Mouse (Mus musculus) lung, embryonic 14.5 days (tissue): ENCODE results near the gene Itga3. TPM values are rescaled to one million over a fixed set of nuclear protein-coding genes. Genes with fewer than 3 reads are reported as not detected.
A peak's percentile ranks its signal among the peaks of the same experiment; 100 is the strongest.

ENCODE experiments used
- ATAC-seq: fragments of 200-750 bp; cut with Nextera tagmentation; 2 replicates; pipeline ENCODE4 v1.8.0; 2017; ENCODE audit warnings: mild to moderate bottlenecking, moderate TSS enrichment, moderate library complexity; ENCODE audit not compliant: insufficient read depth
- DNase-seq: peaks from one replicate; pipeline ENCODE4 v3.0.0-alpha.2; 2015
- H3K27ac ChIP-seq: fragments of 300-500 bp; sonication (generic); 2 replicates; pipeline ENCODE4 v1.5.1; 2014; ENCODE audit warnings: low read depth, mild to moderate bottlenecking, moderate library complexity
- H3K27me3 ChIP-seq: fragments of 300-500 bp; sonication (generic); 2 replicates; pipeline ENCODE4 v1.6.1; 2014; ENCODE audit warnings: low read length, control low read depth; ENCODE audit not compliant: insufficient read depth
- H3K36me3 ChIP-seq: fragments of 300-500 bp; sonication (generic); 2 replicates; pipeline ENCODE4 v1.6.1; 2014; ENCODE audit warnings: control low read depth; ENCODE audit not compliant: insufficient read depth
- H3K4me1 ChIP-seq: fragments of 300-500 bp; sonication (generic); 2 replicates; pipeline ENCODE4 v1.6.1; 2014; ENCODE audit warnings: antibody characterized with exemption, control low read depth; ENCODE audit not compliant: insufficient read depth
- H3K4me2 ChIP-seq: fragments of 300-500 bp; sonication (generic); 2 replicates; pipeline ENCODE4 v1.6.1; 2014; ENCODE audit warnings: mild to moderate bottlenecking
- H3K4me3 ChIP-seq: fragments of 300-500 bp; sonication (generic); 2 replicates; pipeline ENCODE4 v1.5.1; 2014; ENCODE audit warnings: low read depth, low read length
- H3K9ac ChIP-seq: fragments of 300-500 bp; sonication (generic); 2 replicates; pipeline ENCODE4 v1.6.1; 2014
- H3K9me3 ChIP-seq: fragments of 300-500 bp; sonication (generic); 2 replicates; pipeline ENCODE4 v1.6.1; 2016; ENCODE audit warnings: low read depth, low read length, control low read depth
- CTCF ChIP-seq: IDR thresholded peaks from 2 replicates; pipeline ENCODE4 v1.5.1; 2016; ENCODE audit warnings: antibody characterized with exemption, low read depth
- WGBS: fragments of 180-500 bp; shearing (Covaris S2); extraction: QIAGEN DNeasy Blood & Tissue Kit; methylation state at CpG from one replicate; pipeline ENCODE4 v1.1.7; 2014; 5-methylcytosine and 5-hydroxymethylcytosine counted together
- polyA plus RNA-seq: library from polyadenylated mRNA; unstranded; fragments of >200 nt; fragmentation: Nextera tagmentation; extraction: Ambion mirVana; gene quantifications from 2 replicates; pipeline ENCODE4 v1.2.1, GENCODE M21; 2014

The Itga3 gene
- polyA plus RNA-seq, 1 experiment from 2014 or later: 27.1 TPM

DNA sequence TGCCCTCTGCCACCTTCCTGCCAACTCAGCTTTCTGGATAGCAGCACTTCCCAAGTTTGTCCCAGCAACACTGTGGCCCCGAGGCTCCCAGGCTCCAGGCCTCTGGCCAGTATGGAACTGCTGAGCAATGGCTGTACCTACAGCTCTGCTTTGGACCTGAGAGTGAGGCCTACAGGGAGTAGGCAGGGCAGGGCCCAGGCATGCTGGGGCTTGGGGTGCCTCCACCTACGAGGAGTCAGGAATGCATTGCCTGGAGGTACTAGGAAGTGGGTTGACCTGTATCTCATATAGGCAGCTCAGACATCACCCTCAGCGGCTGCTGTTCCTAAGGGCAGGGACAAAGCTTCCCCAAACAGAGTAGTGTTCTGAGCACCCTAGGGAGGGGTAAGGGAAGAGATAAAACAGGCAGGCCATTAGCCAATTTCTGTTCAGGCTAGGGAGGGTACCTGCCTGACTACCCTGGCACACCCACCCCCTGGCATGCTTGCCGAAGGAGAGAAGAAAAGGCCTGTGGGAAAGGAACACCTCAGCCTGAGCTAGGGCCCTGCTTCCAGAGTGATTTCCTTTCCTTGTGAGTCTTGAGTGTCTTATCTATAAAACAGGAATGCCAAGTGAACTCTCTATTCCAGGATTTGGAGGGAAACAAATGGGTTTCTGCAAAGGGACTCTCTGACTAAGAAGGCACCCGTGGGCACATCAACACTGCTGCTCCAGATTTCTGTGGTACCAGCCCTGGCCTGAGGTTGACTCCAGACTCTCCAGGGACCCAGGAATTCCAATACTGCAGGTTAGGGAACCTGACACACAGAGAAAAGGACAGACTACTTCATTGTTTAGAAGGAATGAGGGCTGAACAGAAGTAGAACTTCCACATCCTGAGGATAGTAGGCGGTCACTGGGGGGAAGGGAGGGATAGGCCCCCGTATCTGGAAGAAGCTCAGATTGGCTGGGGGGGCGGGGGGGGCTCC is 6.2 kb downstream of the Itga3 start:
- 47% methylated on average over 8 of the region's 8 CpGs for WGBS
- no peaks in the 10 kb centered on the region for H3K9me3 ChIP-seq
- DNase-seq (peak; percentile 28), ATAC-seq (no peak)
- TF ChIP-seq CTCF: no peak
- peak overlapping the region; percentile 27; the same call in 1 of the 2 replicates for H3K4me2 ChIP-seq
- peaks cover 4% of the 10 kb centered on the region; the same call in 1 of the 2 replicates for H3K36me3 ChIP-seq
- no peak overlapping the region for H3K9ac ChIP-seq
- H3K4me1 ChIP-seq: peaks cover 39% of the 10 kb centered on the region
- H3K27me3 ChIP-seq: peaks cover 7% of the 10 kb centered on the region
- H3K4me3 ChIP-seq: no peak overlapping the region
- peak overlapping the region; percentile 84 for H3K27ac ChIP-seq

DNA sequence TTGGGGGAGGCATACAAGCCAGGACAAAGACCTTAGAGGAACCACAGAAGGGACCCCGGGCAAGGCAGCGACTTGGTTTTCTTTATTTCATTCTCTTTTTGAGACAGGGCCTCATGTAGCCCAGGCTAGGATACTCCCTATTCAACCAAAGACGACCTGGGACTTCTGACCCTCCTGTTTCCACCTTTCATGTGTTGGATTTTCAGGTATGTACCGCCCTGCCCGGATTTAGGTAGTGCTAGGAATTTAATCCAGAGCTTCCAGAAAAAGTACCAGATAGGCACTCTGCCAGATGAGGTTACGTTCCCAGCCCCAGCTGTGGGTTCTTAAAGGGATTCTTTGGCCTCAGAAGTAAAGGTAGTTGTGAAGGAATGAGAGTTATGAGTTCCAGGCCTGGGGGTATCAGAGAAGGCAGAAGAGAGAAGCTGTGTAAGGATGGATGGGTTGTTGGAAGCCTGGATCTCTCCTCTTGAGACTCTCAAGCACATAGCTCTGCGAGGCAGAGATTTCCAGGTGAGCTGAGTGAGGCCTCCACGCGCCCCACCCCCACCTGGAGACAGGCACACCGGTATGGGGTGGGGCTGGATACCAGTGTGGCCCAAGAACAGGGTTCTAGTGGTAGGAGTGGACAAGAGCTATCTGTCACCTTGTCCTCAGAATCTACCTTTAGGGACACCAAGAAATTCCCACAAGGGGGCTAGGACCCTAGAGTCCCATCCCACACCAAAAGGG is 7.2 kb downstream of the Itga3 start:
- no peak for TF ChIP-seq CTCF
- Histone ChIP-seq H3K4me1 (peaks cover 28% of the 10 kb centered on the region), H3K27ac (peak overlapping the region; percentile 84), H3K9ac (no peak overlapping the region; the same call in 1 of the 2 replicates), H3K36me3 (peaks cover 6% of the 10 kb centered on the region; the same call in 1 of the 2 replicates), H3K4me2 (no peak overlapping the region), H3K27me3 (no peaks in the 10 kb centered on the region), H3K4me3 (no peak overlapping the region), H3K9me3 (no peaks in the 10 kb centered on the region)
- WGBS: 79% methylated on average over 10 of the region's 10 CpGs
- ATAC-seq (no peak), DNase-seq (no peak)

DNA sequence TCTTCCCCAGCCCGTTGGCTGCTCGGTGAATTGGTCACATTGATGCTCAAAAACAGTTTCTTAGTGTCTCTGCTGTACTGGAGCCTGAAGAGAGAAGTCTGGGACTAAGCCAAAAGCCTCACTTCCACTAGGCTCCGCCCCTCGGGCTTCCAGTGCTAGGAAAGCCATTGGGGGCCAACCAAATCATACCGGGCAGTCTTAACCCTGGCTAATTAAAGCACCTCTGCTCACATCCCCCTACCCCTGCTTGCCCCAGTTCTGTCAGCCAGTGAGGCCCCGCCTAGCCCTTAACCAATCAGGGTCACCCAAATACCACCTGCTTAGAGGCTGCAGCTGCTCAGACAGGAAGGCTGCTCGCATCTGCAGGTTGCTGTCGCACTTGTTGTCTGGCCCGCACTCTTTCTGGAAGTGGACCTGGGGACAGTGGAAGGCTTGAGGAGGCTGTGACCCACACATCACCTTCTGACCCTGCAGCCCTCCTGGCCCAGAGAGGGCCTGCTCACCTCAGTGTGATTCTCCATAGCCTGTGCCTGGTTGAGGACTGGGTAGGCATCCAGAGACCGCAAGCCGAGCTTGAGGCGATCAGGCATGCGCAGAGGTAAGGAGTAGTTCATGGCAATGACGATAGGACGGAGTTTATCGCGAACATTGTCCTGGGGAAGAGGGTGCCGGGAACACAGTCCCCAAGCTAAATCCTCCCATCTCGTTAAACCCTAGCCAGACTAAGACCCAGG is 19.7 kb downstream of the Itga3 start:
- peaks cover 44% of the 10 kb centered on the region for H3K36me3 ChIP-seq
- WGBS: 45% methylated on average over 19 of the region's 19 CpGs
- no peaks in the 10 kb centered on the region for H3K27me3 ChIP-seq
- H3K9ac ChIP-seq: no peak overlapping the region
- ATAC-seq (no peak), DNase-seq (peak; percentile 57)
- H3K4me3 ChIP-seq: no peak overlapping the region
- TF ChIP-seq CTCF: no peak
- H3K27ac ChIP-seq: no peak overlapping the region
- H3K4me2 ChIP-seq: no peak overlapping the region
- no peaks in the 10 kb centered on the region for H3K9me3 ChIP-seq
- H3K4me1 ChIP-seq: no peaks in the 10 kb centered on the region

DNA sequence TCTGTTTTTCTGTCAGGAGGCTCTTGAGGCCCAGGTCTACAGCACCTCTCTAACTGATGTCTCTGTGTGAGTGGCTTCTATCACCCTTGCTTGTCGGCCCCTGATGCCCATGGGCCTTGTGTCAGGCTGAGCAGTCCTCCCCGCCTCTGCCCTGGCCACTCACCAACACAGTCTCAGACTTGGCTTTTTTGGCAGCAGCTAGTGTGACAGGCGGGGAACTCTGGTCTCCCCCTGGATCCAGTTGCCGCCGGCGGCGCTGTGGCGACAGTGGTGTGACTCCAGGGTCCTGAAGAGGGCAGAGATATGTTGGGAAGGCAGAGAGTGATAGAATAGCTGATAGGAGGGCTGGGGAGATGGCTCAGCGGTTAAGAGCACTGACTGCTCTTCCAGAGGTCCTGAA is 23.5 kb downstream of the Itga3 start:
- H3K9me3 ChIP-seq: no peaks in the 10 kb centered on the region
- H3K27me3 ChIP-seq: no peaks in the 10 kb centered on the region
- no peak overlapping the region for H3K27ac ChIP-seq
- no peak overlapping the region for H3K4me2 ChIP-seq
- no peak for DNase-seq
- no peak overlapping the region for H3K9ac ChIP-seq
- no peak overlapping the region for H3K4me3 ChIP-seq
- no peak for TF ChIP-seq CTCF
- H3K36me3 ChIP-seq: peaks cover 35% of the 10 kb centered on the region
- H3K4me1 ChIP-seq: no peaks in the 10 kb centered on the region
- 61% methylated on average over 9 of the region's 9 CpGs for WGBS
- ATAC-seq: no peak

DNA sequence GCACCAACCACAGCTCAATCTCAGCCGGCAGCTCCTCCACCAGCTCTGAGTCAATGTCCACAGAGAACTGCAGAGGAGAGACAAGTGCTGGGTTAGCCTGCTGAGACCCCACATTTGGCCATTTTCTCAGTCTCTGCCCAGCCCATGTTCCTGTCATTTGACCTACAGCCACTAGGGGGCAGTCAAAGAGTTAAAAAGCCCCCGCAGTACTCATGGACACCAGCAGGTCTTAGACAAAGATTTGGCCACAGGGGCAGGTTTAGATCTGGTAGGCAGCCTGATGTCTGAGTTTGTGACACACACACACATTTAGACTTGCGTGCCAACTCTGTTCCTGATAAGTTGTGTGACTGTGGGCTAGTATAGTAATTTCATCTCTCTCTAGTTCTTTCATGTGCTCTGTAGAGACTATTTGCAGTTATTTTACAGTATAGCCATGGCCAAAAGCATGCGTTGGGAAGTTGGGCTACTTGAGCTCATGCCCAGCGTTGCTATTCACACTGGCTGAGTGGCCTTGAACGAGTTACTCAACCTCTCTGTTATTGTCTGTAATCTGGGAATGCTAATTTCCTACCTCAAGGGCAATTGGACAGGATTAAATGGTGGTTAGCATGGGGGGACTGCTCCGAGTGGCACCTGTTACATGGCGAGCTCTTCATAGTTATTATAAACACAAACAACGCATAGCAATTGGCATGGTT is 29.5 kb downstream of the Itga3 start:
- Histone ChIP-seq H3K36me3 (peaks cover 22% of the 10 kb centered on the region; the same call in 1 of the 2 replicates), H3K4me2 (no peak overlapping the region), H3K9ac (no peak overlapping the region), H3K4me1 (no peaks in the 10 kb centered on the region), H3K27ac (no peak overlapping the region), H3K9me3 (no peaks in the 10 kb centered on the region), H3K4me3 (no peak overlapping the region), H3K27me3 (no peaks in the 10 kb centered on the region)
- ATAC-seq (peak; percentile 70), DNase-seq (peak; percentile 89)
- TF ChIP-seq CTCF: peak; percentile 98
- 52% methylated on average over 9 of the region's 9 CpGs for WGBS

DNA sequence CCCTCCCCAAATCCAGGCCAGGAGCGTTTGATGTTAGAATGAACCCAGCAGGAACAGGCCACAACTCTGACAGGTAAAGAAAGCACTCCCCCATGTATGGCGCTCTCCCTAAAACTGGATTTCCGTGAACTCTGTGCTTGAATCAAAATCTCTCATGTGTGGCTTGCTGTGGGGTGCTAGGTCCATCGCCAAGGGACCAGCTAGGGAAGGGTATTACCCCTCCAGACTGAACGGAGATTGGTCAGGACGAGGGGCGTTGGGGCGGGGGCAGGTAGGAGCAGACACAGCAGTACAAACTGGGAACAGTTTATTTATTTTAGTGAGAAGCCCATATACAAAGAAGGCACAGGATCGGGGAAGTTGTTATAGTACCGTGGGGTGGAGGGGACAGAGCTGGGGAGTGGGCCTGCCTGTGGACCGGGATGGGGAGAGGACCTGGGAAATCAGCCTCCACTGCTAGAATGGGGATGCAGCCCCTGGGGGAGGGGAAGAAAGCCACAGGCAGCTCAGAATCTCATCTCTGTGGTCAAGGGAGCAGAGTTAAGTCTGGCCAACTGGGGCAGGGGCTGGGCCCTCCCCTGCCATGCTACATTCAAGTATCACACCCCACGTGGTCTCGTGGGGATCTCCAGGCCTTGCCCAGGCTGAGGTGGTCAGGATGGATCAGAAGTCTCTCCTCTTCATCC is 32.3 kb downstream of the Itga3 start:
- 44% methylated on average over 13 of the region's 13 CpGs for WGBS
- Histone ChIP-seq H3K4me1 (peaks cover 7% of the 10 kb centered on the region; the same call in 1 of the 2 replicates), H3K9me3 (no peaks in the 10 kb centered on the region), H3K4me3 (no peak overlapping the region), H3K27ac (no peak overlapping the region), H3K9ac (no peak overlapping the region), H3K36me3 (peaks cover 12% of the 10 kb centered on the region; the same call in 1 of the 2 replicates), H3K4me2 (no peak overlapping the region), H3K27me3 (no peaks in the 10 kb centered on the region)
- DNase-seq: no peak
- ATAC-seq: no peak
- no peak for TF ChIP-seq CTCF
